Mouse (Mus musculus): ENCODE measurements around the gene Csta1.

DNA sequence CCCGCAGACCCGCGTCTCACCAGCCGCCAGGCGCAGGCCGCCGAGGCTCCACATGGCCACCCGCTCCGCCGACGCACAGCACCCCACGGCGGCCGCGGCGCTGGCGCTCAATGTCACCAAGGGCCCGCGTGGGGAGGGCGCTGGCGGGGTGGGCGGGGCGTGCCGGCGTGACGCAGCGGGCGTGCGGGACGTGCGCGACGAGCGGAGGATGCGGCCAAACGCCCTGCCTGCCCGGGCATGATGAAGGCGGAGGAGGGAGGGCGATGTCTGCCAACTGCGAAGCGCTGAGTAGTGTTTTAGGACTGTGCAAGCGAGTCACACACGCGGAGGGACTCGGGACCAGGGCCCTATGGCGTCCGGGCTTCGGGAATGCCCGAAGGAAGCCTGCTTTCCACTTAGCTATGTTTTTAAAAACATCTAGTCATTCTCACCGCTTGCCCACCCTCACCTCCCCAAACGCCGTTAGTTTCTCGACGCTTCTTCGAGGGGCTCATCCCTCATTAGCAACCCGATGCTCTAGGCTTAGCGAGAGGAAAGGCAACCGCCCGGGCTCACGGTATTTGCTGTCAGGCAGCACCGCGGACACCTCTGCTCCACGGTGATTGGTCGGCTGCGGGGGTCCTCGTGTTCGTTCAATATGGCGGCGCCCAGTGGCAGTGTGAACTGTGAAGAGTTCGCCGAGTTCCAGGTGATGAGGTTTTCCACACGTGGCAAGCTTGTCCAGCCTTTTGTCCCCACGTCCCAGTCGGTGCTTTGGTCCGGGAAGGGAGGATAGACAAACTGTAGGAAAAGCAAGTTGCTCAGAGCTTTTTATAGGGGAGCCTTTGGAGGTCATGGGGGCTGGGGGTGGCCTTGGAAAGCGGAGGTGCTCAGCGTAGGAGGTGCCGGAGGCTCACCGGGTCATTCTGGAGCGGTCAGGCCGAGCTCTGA is 59.3 kb downstream of the Csta1 start, which contains the start of the genes Fam162a and Ccdc58:
- TF ChIP-seq CTCF (IDR thresholded peaks at IDR 0.05; ENCODE audit: borderline replicate concordance, insufficient read depth, low read length) (no peak), POLR2A (IDR thresholded peaks at IDR 0.05; ENCODE audit: low read depth, low read length) (peak; percentile 98)

Data from embryonic fibroblast, embryonic 13.5 days (primary cell).